Mouse (Mus musculus) hindbrain, embryonic 11.5 days (tissue): ENCODE results near the gene Ctsw. TPM values are rescaled to one million over a fixed set of nuclear protein-coding genes. Genes with fewer than 3 reads are reported as not detected.
A peak's percentile ranks its signal among the peaks of the same experiment; 100 is the strongest.

Experiments used
- ATAC-seq: fragments of 200-750 bp; cut with Nextera tagmentation; 2 replicates; pipeline ENCODE4 v1.8.0; 2017; ENCODE audit warnings: mild to moderate bottlenecking, moderate TSS enrichment, moderate library complexity; ENCODE audit not compliant: low FRiP score
- DNase-seq: peaks from one replicate; pipeline ENCODE4 v3.0.0-alpha.2; 2015; ENCODE audit warnings: low spot score
- H3K27ac ChIP-seq: fragments of 300-500 bp; sonication (generic); 2 replicates; pipeline ENCODE4 v1.5.1; 2014; ENCODE audit warnings: mild to moderate bottlenecking, low read depth, low read length
- H3K27me3 ChIP-seq: fragments of 300-500 bp; sonication (generic); 2 replicates; pipeline ENCODE4 v1.6.1; 2014; ENCODE audit warnings: mild to moderate bottlenecking, low read length, moderate library complexity, mixed read lengths; ENCODE audit not compliant: control insufficient read depth, insufficient read depth
- H3K36me3 ChIP-seq: fragments of 300-500 bp; sonication (generic); 2 replicates; pipeline ENCODE4 v1.6.1; 2014; ENCODE audit warnings: mild to moderate bottlenecking, low read length, moderate library complexity, mixed read lengths; ENCODE audit not compliant: control insufficient read depth, insufficient read depth
- H3K4me1 ChIP-seq: fragments of 300-500 bp; sonication (generic); replicated peaks from 2 replicates; pipeline ENCODE4 v1.6.1; 2014; ENCODE audit warnings: low read length, mixed read lengths; ENCODE audit not compliant: control insufficient read depth, insufficient read depth
- H3K4me2 ChIP-seq: fragments of 300-500 bp; sonication (generic); replicated peaks from 2 replicates; pipeline ENCODE4 v1.6.1; 2014; ENCODE audit warnings: mild to moderate bottlenecking, low read depth, low read length
- H3K4me3 ChIP-seq: fragments of 300-500 bp; sonication (generic); 2 replicates; pipeline ENCODE4 v1.5.1; 2014; ENCODE audit warnings: low read depth, low read length
- H3K9ac ChIP-seq: fragments of 300-500 bp; sonication (generic); 2 replicates; pipeline ENCODE4 v1.6.1; 2014; ENCODE audit warnings: low read depth, low read length
- H3K9me3 ChIP-seq: fragments of 300-500 bp; sonication (generic); 2 replicates; pipeline ENCODE4 v1.6.1; 2016; ENCODE audit warnings: low read length; ENCODE audit not compliant: control insufficient read depth
- WGBS: fragments of 180-500 bp; shearing (Covaris S2); extraction: QIAGEN DNeasy Blood & Tissue Kit; methylation state at CpG from one replicate; pipeline ENCODE4 v1.1.7; 2014; 5-methylcytosine and 5-hydroxymethylcytosine counted together
- polyA plus RNA-seq: library from polyadenylated mRNA; unstranded; fragments of >200 nt; fragmentation: Nextera tagmentation; extraction: Ambion mirVana; gene quantifications from 2 replicates; pipeline ENCODE4 v1.2.1, GENCODE M21; 2014

Gene Ctsw
- polyA plus RNA-seq, 1 experiment from 2014 or later = 4.7 TPM

GRCm38 (mm10) chr19:5461411-5461810 is 6.9 kb downstream of the Ctsw start:
- DNase-seq (no peak), ATAC-seq (no peak)
- Histone ChIP-seq H3K36me3 (no peaks in the 10 kb centered on the region), H3K27me3 (no peaks in the 10 kb centered on the region; the same call in 1 of the 2 replicates), H3K27ac (no peak overlapping the region), H3K9me3 (no peaks in the 10 kb centered on the region), H3K9ac (no peak overlapping the region; the same call in 1 of the 2 replicates), H3K4me2 (peak overlapping the region; percentile 91), H3K4me1 (peaks cover 9% of the 10 kb centered on the region; the same call in 1 of the 2 replicates), H3K4me3 (peak overlapping the region; percentile 80)
- WGBS = 91% methylated on average over 6 of the region's 6 CpGs

- Histone ChIP-seq H3K27me3 (no peaks in the 10 kb centered on the region; the same call in 1 of the 2 replicates), H3K36me3 (no peaks in the 10 kb centered on the region), H3K4me3 (peak within 1 kb of the TSS; percentile 80), H3K4me1 (peaks cover 14% of the 10 kb centered on the region), H3K27ac (peak within 1 kb of the TSS; percentile 42), H3K9ac (peak within 1 kb of the TSS; percentile 78), H3K4me2 (peak within 1 kb of the TSS; percentile 91), H3K9me3 (no peaks in the 10 kb centered on the region)
- under 1% methylated on average over 31 of the region's 32 CpGs for WGBS
- peak; percentile 94 for DNase-seq
- peak; percentile 34; the same call in 1 of the 2 replicates for ATAC-seq
These were observed 7.8 kb downstream of the Ctsw start, which contains the start of gene Fibp for GRCm38 (mm10) chr19:5460465-5460911. TSS of gene Fibp (plus strand) at chr19:5460615.

- Histone ChIP-seq H3K4me1 (peaks cover 18% of the 10 kb centered on the region), H3K4me2 (peak overlapping the region; percentile 91), H3K27ac (no peak overlapping the region), H3K4me3 (peak overlapping the region; percentile 80), H3K36me3 (no peaks in the 10 kb centered on the region), H3K9ac (peak overlapping the region; percentile 78), H3K9me3 (no peaks in the 10 kb centered on the region), H3K27me3 (no peaks in the 10 kb centered on the region; the same call in 1 of the 2 replicates)
- ATAC-seq = no peak
- DNase-seq = no peak
- WGBS = 30% methylated on average over 3 of the region's 3 CpGs
These were observed 8.4 kb downstream of the Ctsw start for GRCm38 (mm10) chr19:5459896-5460295.

- H3K4me2 ChIP-seq = no peak overlapping the region
- no peak overlapping the region for H3K9ac ChIP-seq
- ATAC-seq (no peak), DNase-seq (no peak)
- H3K9me3 ChIP-seq = no peaks in the 10 kb centered on the region
- no peak overlapping the region for H3K27ac ChIP-seq
- peaks cover 14% of the 10 kb centered on the region for H3K4me1 ChIP-seq
- 69% methylated on average over 7 of the region's 7 CpGs for WGBS
- H3K27me3 ChIP-seq = no peaks in the 10 kb centered on the region; the same call in 1 of the 2 replicates
- no peak overlapping the region for H3K4me3 ChIP-seq
- H3K36me3 ChIP-seq = no peaks in the 10 kb centered on the region
These were observed 9.3 kb downstream of the Ctsw start for GRCm38 (mm10) chr19:5459019-5459418.

GRCm38 (mm10) chr19:5457746-5458442 is 10.4 kb downstream of the Ctsw start, which contains the start of gene Ccdc85b:
TSS of gene Ccdc85b (minus strand) at chr19:5457894.
- Histone ChIP-seq H3K9ac (peak within 1 kb of the TSS; percentile 85), H3K36me3 (no peaks in the 10 kb centered on the region), H3K4me3 (peak within 1 kb of the TSS; percentile 73), H3K27me3 (no peaks in the 10 kb centered on the region; the same call in 1 of the 2 replicates), H3K9me3 (no peaks in the 10 kb centered on the region), H3K4me2 (peak within 1 kb of the TSS; percentile 99), H3K27ac (peak within 1 kb of the TSS; percentile 89), H3K4me1 (peaks cover 14% of the 10 kb centered on the region)
- DNase-seq = no peak
- 21% methylated on average over 14 of the region's 14 CpGs for WGBS
- peak; percentile 17; the same call in 1 of the 2 replicates for ATAC-seq

- peak overlapping the region; percentile 85 for H3K9ac ChIP-seq
- ATAC-seq (peak; percentile 93), DNase-seq (peak; percentile 97)
- H3K4me3 ChIP-seq = peak overlapping the region; percentile 73
- H3K4me2 ChIP-seq = peak overlapping the region; percentile 99
- no peaks in the 10 kb centered on the region for H3K9me3 ChIP-seq
- no peaks in the 10 kb centered on the region for H3K36me3 ChIP-seq
- WGBS = under 1% methylated on average over 70 of the region's 70 CpGs
- H3K27ac ChIP-seq = peak overlapping the region; percentile 89
- peaks cover 14% of the 10 kb centered on the region for H3K4me1 ChIP-seq
- H3K27me3 ChIP-seq = no peaks in the 10 kb centered on the region; the same call in 1 of the 2 replicates
These were observed 11.2 kb downstream of the Ctsw start for GRCm38 (mm10) chr19:5456922-5457745.

- H3K9me3 ChIP-seq = no peaks in the 10 kb centered on the region
- no peaks in the 10 kb centered on the region; the same call in 1 of the 2 replicates for H3K27me3 ChIP-seq
- H3K4me2 ChIP-seq = peak overlapping the region; percentile 99
- H3K4me1 ChIP-seq = peaks cover 13% of the 10 kb centered on the region
- peak; percentile 5; the same call in 1 of the 2 replicates for ATAC-seq
- WGBS = 7% methylated on average over 26 of the region's 26 CpGs
- DNase-seq = no peak
- H3K36me3 ChIP-seq = no peaks in the 10 kb centered on the region
- H3K27ac ChIP-seq = peak overlapping the region; percentile 89
- peak overlapping the region; percentile 85 for H3K9ac ChIP-seq
- peak overlapping the region; percentile 73 for H3K4me3 ChIP-seq
These were observed 11.9 kb downstream of the Ctsw start for GRCm38 (mm10) chr19:5456241-5456921.

- H3K4me2 ChIP-seq = peak overlapping the region; percentile 99
- H3K4me3 ChIP-seq = peak overlapping the region; percentile 73; the same call in 1 of the 2 replicates
- peak overlapping the region; percentile 16; the same call in 1 of the 2 replicates for H3K9ac ChIP-seq
- H3K4me1 ChIP-seq = peaks cover 9% of the 10 kb centered on the region
- H3K27me3 ChIP-seq = no peaks in the 10 kb centered on the region; the same call in 1 of the 2 replicates
- no peak for DNase-seq
- H3K36me3 ChIP-seq = no peaks in the 10 kb centered on the region
- ATAC-seq = no peak
- no peak overlapping the region for H3K27ac ChIP-seq
- 69% methylated on average over 8 of the region's 8 CpGs for WGBS
- H3K9me3 ChIP-seq = no peaks in the 10 kb centered on the region
These were observed 12.7 kb downstream of the Ctsw start for GRCm38 (mm10) chr19:5455568-5455967.
